Mouse (Mus musculus): Measurements from ENCODE around the gene Slc9a8. TPM values are rescaled to one million over a fixed set of nuclear protein-coding genes. Genes with fewer than 3 reads are reported as not detected.
A peak's percentile ranks its signal among the peaks of the same experiment; 100 is the strongest.

The Slc9a8 gene
- total RNA-seq, 2 experiments from 2014 or later: 129 to 194 TPM

GRCm38 (mm10) chr2:167502554-167503252 is 81.2 kb downstream of the Slc9a8 start:
- peak; percentile 58 for ATAC-seq (replicated peaks; ENCODE audit: low FRiP score, poor library complexity, severe bottlenecking)

- peak; percentile 69 for ATAC-seq (replicated peaks; ENCODE audit: low FRiP score, poor library complexity, severe bottlenecking)
Observed at GRCm38 (mm10) chr2:167503253-167503895, 81.9 kb downstream of the Slc9a8 start.

- ATAC-seq (replicated peaks; ENCODE audit: low FRiP score, poor library complexity, severe bottlenecking): peak; percentile 50
Observed at GRCm38 (mm10) chr2:167503896-167504349, 82.4 kb downstream of the Slc9a8 start.

GRCm38 (mm10) chr2:167505127-167505526 is 83.6 kb downstream of the Slc9a8 start:
- ATAC-seq (replicated peaks; ENCODE audit: low FRiP score, poor library complexity, severe bottlenecking): peak; percentile 68

- no peak for ATAC-seq (replicated peaks; ENCODE audit: low FRiP score, poor library complexity, severe bottlenecking)
Observed at GRCm38 (mm10) chr2:167506546-167507260, 85.2 kb downstream of the Slc9a8 start.

GRCm38 (mm10) chr2:167507719-167508385 is 86.3 kb downstream of the Slc9a8 start:
- no peak for ATAC-seq (replicated peaks; ENCODE audit: low FRiP score, poor library complexity, severe bottlenecking)

- no peak for ATAC-seq (replicated peaks; ENCODE audit: low FRiP score, poor library complexity, severe bottlenecking)
Observed at GRCm38 (mm10) chr2:167508569-167508968, 87.1 kb downstream of the Slc9a8 start.

GRCm38 (mm10) chr2:167510485-167510884 is 89.0 kb downstream of the Slc9a8 start:
- peak; percentile 72 for ATAC-seq (replicated peaks; ENCODE audit: low FRiP score, poor library complexity, severe bottlenecking)

- ATAC-seq (replicated peaks; ENCODE audit: low FRiP score, poor library complexity, severe bottlenecking): no peak
Observed at GRCm38 (mm10) chr2:167512365-167512764, 90.9 kb downstream of the Slc9a8 start.

- ATAC-seq (replicated peaks; ENCODE audit: low FRiP score, poor library complexity, severe bottlenecking): peak; percentile 50; the same call in 1 of the 2 replicates
Observed at GRCm38 (mm10) chr2:167512970-167513369, 91.5 kb downstream of the Slc9a8 start.

GRCm38 (mm10) chr2:167514641-167515040 is 93.1 kb downstream of the Slc9a8 start:
- ATAC-seq (replicated peaks; ENCODE audit: low FRiP score, poor library complexity, severe bottlenecking): no peak

GRCm38 (mm10) chr2:167515688-167516087 is 94.2 kb downstream of the Slc9a8 start:
- no peak for ATAC-seq (replicated peaks; ENCODE audit: low FRiP score, poor library complexity, severe bottlenecking)

- ATAC-seq (replicated peaks; ENCODE audit: low FRiP score, poor library complexity, severe bottlenecking): peak; percentile 76
Observed at GRCm38 (mm10) chr2:167519606-167520252, 98.2 kb downstream of the Slc9a8 start.

Other genes starting within 250 kb of the Slc9a8 start
- gene Kcnb1, start 231.6 kb upstream of the Slc9a8 start, total RNA-seq (2015; ENCODE audit: low replicate concordance): not detected in 2 replicates
- gene Kcnb1, start 231.6 kb upstream of the Slc9a8 start, total RNA-seq (2017; ENCODE audit: low replicate concordance): not detected in 2 replicates
- gene Ptgis, start 181.1 kb upstream of the Slc9a8 start, total RNA-seq (2015; ENCODE audit: low replicate concordance): not detected in 2 replicates
- gene Ptgis, start 181.1 kb upstream of the Slc9a8 start, total RNA-seq (2017; ENCODE audit: low replicate concordance): not detected in 2 replicates
- 12.1 and 17.9 TPM in 2 replicates for gene B4galt5, start 72.5 kb upstream of the Slc9a8 start, total RNA-seq (2015; ENCODE audit: low replicate concordance)
- 4.8 and 9.8 TPM in 2 replicates for gene B4galt5, start 72.5 kb upstream of the Slc9a8 start, total RNA-seq (2017; ENCODE audit: low replicate concordance)
- gene Rnf114, start 70.9 kb downstream of the Slc9a8 start, total RNA-seq (2015; ENCODE audit: low replicate concordance): 39.6 and 41.6 TPM in 2 replicates
- 32.3 and 41.5 TPM in 2 replicates for gene Rnf114, start 70.9 kb downstream of the Slc9a8 start, total RNA-seq (2017; ENCODE audit: low replicate concordance)
- gene Spata2, start 71.2 kb downstream of the Slc9a8 start, total RNA-seq (2015; ENCODE audit: low replicate concordance): 6.1 and 9.4 TPM in 2 replicates
- gene Spata2, start 71.2 kb downstream of the Slc9a8 start, total RNA-seq (2017; ENCODE audit: low replicate concordance): 6.3 and 7.6 TPM in 2 replicates
- gene Snai1, start 116.5 kb downstream of the Slc9a8 start, total RNA-seq (2015; ENCODE audit: low replicate concordance): not detected in 2 replicates
- 0.70 TPM in 1 of 2 replicates, not detected in the other for gene Snai1, start 116.5 kb downstream of the Slc9a8 start, total RNA-seq (2017; ENCODE audit: low replicate concordance)
- gene Ube2v1, start 210.4 kb downstream of the Slc9a8 start, total RNA-seq (2015; ENCODE audit: low replicate concordance): 134 and 176 TPM in 2 replicates
- 150 and 202 TPM in 2 replicates for gene Ube2v1, start 210.4 kb downstream of the Slc9a8 start, total RNA-seq (2017; ENCODE audit: low replicate concordance)
- not detected in 2 replicates for gene Gm20431, start 239.8 kb downstream of the Slc9a8 start, total RNA-seq (2015; ENCODE audit: low replicate concordance)
- not detected in 2 replicates for gene Gm20431, start 239.8 kb downstream of the Slc9a8 start, total RNA-seq (2017; ENCODE audit: low replicate concordance)